Mouse (Mus musculus): ENCODE measurements around the gene Glrp1. TPM values are rescaled to one million over a fixed set of nuclear protein-coding genes. Genes with fewer than 3 reads are reported as not detected.

Glrp1 gene
- total and polyA plus RNA-seq, 2 experiments from 2014 or later, result 0.26 TPM; not detected in 1

GRCm38 (mm10) chr1:88452198-88452597 lies 57.7 kb downstream of the Glrp1 start:
- TF ChIP-seq CTCF (IDR thresholded peaks at IDR 0.05; ENCODE audit: low read depth) (no peak), EP300 (IDR thresholded peaks at IDR 0.05; ENCODE audit: low read depth) (no peak)
- Histone ChIP-seq H3K4me1 (ENCODE audit: control insufficient read depth, insufficient read depth) (no peaks in the 10 kb centered on the region), H3K27ac (ENCODE audit: low read depth) (no peak overlapping the region), H3K36me3 (replicated peaks; ENCODE audit: control insufficient read depth, insufficient read depth, low read length) (no peaks in the 10 kb centered on the region), H3K4me2 (ENCODE audit: low read depth, low read length) (no peak overlapping the region), H3K9ac (replicated peaks; ENCODE audit: low read depth, low read length) (no peak overlapping the region), H3K27me3 (ENCODE audit: control insufficient read depth, insufficient read depth, low read length) (no peaks in the 10 kb centered on the region), H3K4me3 (ENCODE audit: low read depth, low read length) (no peak overlapping the region), H3K9me3 (replicated peaks; ENCODE audit: control insufficient read depth, low read length) (no peaks in the 10 kb centered on the region)
- WGBS, result 78% methylated on average over 6 of the region's 6 CpGs
- ATAC-seq (ENCODE audit: insufficient read depth, low read depth), result no peak
- no peak for DNase-seq (ENCODE audit: low spot score)

GRCm38 (mm10) chr1:88450668-88451067 lies 59.2 kb downstream of the Glrp1 start:
- H3K27me3 ChIP-seq (ENCODE audit: control insufficient read depth, insufficient read depth, low read length), result no peaks in the 10 kb centered on the region
- no peaks in the 10 kb centered on the region for H3K36me3 ChIP-seq (replicated peaks; ENCODE audit: control insufficient read depth, insufficient read depth, low read length)
- H3K9me3 ChIP-seq (replicated peaks; ENCODE audit: control insufficient read depth, low read length), result no peaks in the 10 kb centered on the region
- H3K4me1 ChIP-seq (ENCODE audit: control insufficient read depth, insufficient read depth), result no peaks in the 10 kb centered on the region
- DNase-seq (ENCODE audit: low spot score), result no peak
- no peak overlapping the region for H3K4me3 ChIP-seq (ENCODE audit: low read depth, low read length)
- no peak for TF ChIP-seq CTCF (IDR thresholded peaks at IDR 0.05; ENCODE audit: low read depth)
- no peak for TF ChIP-seq EP300 (IDR thresholded peaks at IDR 0.05; ENCODE audit: low read depth)
- no peak for ATAC-seq (ENCODE audit: insufficient read depth, low read depth)
- H3K9ac ChIP-seq (replicated peaks; ENCODE audit: low read depth, low read length), result no peak overlapping the region
- 79% methylated on average over 4 of the region's 4 CpGs for WGBS
- no peak overlapping the region for H3K27ac ChIP-seq (ENCODE audit: low read depth)
- H3K4me2 ChIP-seq (ENCODE audit: low read depth, low read length), result no peak overlapping the region

Other genes starting within 250 kb of the Glrp1 start
- 95.2 and 97.3 TPM in 2 replicates for gene Hjurp, start 232.4 kb downstream of the Glrp1 start, total RNA-seq (2014; rRNA removed; ENCODE audit: low replicate concordance)
- 28.0 and 29.3 TPM in 2 replicates for gene Hjurp, start 232.4 kb downstream of the Glrp1 start, polyA plus RNA-seq (2015; fragmentation: Nextera tagmentation; extraction: Ambion mirVana)
- not detected in 2 replicates for gene Trpm8, start 232.4 kb downstream of the Glrp1 start, total RNA-seq (2014; rRNA removed; ENCODE audit: low replicate concordance)
- not detected in 2 replicates for gene Trpm8, start 232.4 kb downstream of the Glrp1 start, polyA plus RNA-seq (2015; fragmentation: Nextera tagmentation; extraction: Ambion mirVana)
- 0.50 TPM in 1 of 2 replicates, not detected in the other for gene Spp2, start 103.1 kb downstream of the Glrp1 start, total RNA-seq (2014; rRNA removed; ENCODE audit: low replicate concordance)
- 0.16 TPM in 1 of 2 replicates, not detected in the other for gene Spp2, start 103.1 kb downstream of the Glrp1 start, polyA plus RNA-seq (2015; fragmentation: Nextera tagmentation; extraction: Ambion mirVana)
- 20.9 and 23.4 TPM in 2 replicates for gene Arl4c, start 192.2 kb upstream of the Glrp1 start, total RNA-seq (2014; rRNA removed; ENCODE audit: low replicate concordance)
- gene Arl4c, start 192.2 kb upstream of the Glrp1 start, polyA plus RNA-seq (2015; fragmentation: Nextera tagmentation; extraction: Ambion mirVana), result 6.0 and 6.2 TPM in 2 replicates

All from heart, postnatal 0 days (tissue).